Mouse (Mus musculus) embryonic stem cell, embryonic (primary cell): ENCODE measurements around the gene Gm5935.
"Not testable (repeated sequence)": the region's sequence is repeated elsewhere in the genome, so short reads cannot be mapped to it uniquely, and the experiment has no call there.

ENCODE experiments used
- CTCF ChIA-PET, 4 experiments: fragments of 300-600 bp in 2 of 4; fragments of 350-600 bp in 2 of 4; sonication (Branson Sonifier 250); formaldehyde crosslinking; loops; one replicate each; lab custom pipeline; 2022; ENCODE audit warnings: inconsistent platforms in 2 of 4; lab: Charles Lee
- POLR2A ChIA-PET, 4 experiments: fragments of 300-600 bp in 2 of 4; fragments of 350-600 bp in 2 of 4; sonication (Branson Sonifier 250); formaldehyde crosslinking; loops; one replicate each; lab custom pipeline; 2022; ENCODE audit warnings: antibody characterized with exemption in 4 of 4, inconsistent platforms in 1 of 4; lab: Charles Lee

The Gm5935 gene

DNA sequence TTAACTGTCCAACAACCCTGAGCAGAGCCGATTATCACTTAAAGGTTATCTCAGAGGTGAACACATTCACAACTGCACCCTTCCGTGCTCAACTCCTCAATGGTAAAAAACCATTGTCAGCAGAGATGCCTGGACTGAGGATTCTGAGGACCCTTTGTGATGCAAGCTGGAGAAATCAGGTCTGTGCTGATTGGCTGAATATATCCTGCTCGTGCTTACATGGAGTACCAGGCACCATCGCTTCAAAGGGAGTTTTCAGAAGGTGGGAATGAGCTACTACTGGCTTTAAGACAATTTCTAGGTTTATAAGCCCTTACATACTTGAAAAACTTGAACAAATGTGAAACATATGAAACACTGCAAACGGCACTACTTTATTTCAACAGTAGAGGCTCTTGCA is at the start of gene Gm5935:
Gm5935 (minus strand) TSS at position 101 of the 400 bp plus-strand sequence.
- POLR2A ChIA-PET, CTCF ChIA-PET: not testable (repeated sequence)
